Mouse (Mus musculus): ENCODE measurements around the gene Dnmt3c. TPM values are rescaled to one million over a fixed set of nuclear protein-coding genes. Genes with fewer than 3 reads are reported as not detected.

Gene Dnmt3c
- polyA plus RNA-seq (2014; fragmentation: Illumina TruSeq; extraction: RNeasy Lipid Tissue Mini Kit (QIAGEN cat#74804); ENCODE audit: low read depth, low replicate concordance), result not detected

DNA sequence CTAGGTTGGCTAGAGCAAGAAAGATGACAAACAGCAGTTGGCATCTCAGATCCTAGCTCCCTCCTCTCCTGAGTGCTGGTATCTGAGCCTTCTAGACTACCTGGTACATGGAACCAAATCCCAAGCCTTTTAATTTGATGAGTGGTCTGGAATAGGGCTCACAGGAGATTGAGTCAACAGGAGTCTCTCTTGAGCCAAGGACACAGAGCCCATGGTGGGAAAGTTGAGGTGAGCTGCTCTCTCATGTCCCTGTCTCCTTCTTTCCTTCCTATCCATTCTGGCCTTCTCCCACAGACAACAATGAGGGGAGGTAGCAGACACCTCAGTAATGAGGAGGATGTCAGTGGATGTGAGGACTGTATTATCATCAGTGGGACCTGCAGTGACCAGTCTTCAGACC is at the start of gene Dnmt3c:
Gene Dnmt3c, plus strand, starts transcription at position 301 of the 400 bp plus-strand sequence.

DNA sequence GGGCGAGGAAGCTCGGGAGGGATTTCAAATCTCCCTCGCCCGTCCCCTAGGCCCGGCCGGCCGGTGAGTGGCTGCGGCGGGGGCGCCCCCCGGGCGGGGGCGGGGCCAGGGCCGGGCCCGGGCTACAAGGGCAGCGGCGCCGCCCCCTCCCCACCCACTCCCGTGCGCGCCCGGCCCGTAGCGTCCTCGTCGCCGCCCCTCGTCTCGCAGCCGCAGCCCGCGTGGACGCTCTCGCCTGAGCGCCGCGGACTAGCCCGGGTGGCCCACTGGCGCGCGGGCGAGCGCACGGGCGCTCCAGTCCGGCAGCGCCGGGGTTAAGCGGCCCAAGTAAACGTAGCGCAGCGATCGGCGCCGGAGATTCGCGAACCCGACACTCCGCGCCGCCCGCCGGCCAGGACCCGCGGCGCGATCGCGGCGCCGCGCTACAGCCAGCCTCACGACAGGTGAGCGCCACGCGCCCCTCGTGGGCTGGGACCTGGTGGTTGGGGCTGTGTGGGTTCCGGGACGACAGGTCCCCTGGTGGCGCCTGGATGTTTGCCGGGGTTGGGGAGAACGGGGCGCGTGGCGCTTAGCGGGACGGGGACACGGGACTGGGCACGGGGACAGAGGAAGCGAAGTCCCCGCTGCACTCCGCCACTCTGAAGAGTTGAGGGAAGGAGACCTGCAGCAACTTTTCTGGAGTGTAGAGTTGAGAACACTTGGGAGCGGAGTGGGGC is 47.0 kb upstream of the Dnmt3c start, which contains the start of gene Dnmt3b:
Gene Dnmt3b, plus strand, starts transcription at position 153 of the 716 bp plus-strand sequence.

DNA sequence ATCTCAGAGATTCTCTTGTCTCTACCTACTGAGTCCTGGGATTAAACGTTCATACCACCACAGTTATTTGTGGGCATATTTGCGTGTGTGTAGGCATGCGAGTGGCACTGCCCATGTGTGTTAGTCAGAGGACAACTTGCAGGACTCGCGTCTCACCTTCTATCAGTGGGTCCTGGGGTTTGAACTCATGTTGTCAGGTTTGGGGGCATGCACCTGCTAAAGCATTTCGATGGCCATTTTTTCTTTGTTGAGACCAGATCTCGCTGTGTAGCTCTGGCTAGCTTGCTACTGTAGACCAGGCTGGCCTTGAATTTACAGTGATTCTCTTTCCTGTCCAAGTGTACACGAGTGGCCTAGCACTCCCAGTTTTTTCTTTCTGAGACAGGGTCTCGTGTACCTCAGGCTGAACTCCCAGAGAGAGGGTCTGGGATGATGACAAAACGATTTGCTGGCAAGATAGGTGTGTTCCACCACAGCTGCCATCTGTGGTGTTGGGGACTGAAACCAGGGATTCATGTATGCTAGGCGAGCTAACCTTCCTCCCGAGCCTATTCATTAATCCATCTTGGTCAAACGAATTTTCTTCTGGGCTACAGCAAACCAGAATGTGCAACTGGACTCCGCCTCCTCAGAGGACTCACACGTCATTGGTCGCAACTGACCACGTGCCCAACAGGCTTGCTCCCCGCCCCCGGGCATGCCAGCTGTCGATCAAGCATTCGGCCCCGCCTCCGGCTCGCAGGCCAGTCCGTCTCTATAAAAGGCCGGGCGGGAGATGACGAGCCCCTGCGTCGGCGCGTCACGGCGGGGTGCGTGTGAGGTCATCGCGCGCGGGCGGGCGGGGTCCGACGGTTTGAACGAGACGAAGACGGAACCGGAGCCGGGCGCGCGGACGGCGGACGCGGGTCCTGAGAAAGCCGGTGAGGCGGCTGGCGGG is 44.3 kb downstream of the Dnmt3c start, which contains the start of gene Mapre1:
Gene Mapre1, plus strand, starts transcription at position 775 of the 937 bp plus-strand sequence.

Other genes with a start within 250 kb of the Dnmt3c start
- not detected for gene 4930404H24Rik, start 203.9 kb upstream of the Dnmt3c start, polyA plus RNA-seq (2014; fragmentation: Illumina TruSeq; extraction: RNeasy Lipid Tissue Mini Kit (QIAGEN cat#74804); ENCODE audit: low read depth, low replicate concordance)
- 0.45 TPM for gene Nol4l, start 166.7 kb upstream of the Dnmt3c start, polyA plus RNA-seq (2014; fragmentation: Illumina TruSeq; extraction: RNeasy Lipid Tissue Mini Kit (QIAGEN cat#74804); ENCODE audit: low read depth, low replicate concordance)
- gene Commd7, start 63.9 kb upstream of the Dnmt3c start, polyA plus RNA-seq (2014; fragmentation: Illumina TruSeq; extraction: RNeasy Lipid Tissue Mini Kit (QIAGEN cat#74804); ENCODE audit: low read depth, low replicate concordance), result 7.6 TPM
- 1.6 TPM for gene Dnmt3b, start 47.2 kb upstream of the Dnmt3c start, polyA plus RNA-seq (2014; fragmentation: Illumina TruSeq; extraction: RNeasy Lipid Tissue Mini Kit (QIAGEN cat#74804); ENCODE audit: low read depth, low replicate concordance)
- gene Mapre1, start 44.6 kb downstream of the Dnmt3c start, polyA plus RNA-seq (2014; fragmentation: Illumina TruSeq; extraction: RNeasy Lipid Tissue Mini Kit (QIAGEN cat#74804); ENCODE audit: low read depth, low replicate concordance), result 58.4 TPM
- gene Efcab8, start 83.3 kb downstream of the Dnmt3c start, polyA plus RNA-seq (2014; fragmentation: Illumina TruSeq; extraction: RNeasy Lipid Tissue Mini Kit (QIAGEN cat#74804); ENCODE audit: low read depth, low replicate concordance), result not detected
- gene Sun5, start 174.4 kb downstream of the Dnmt3c start, polyA plus RNA-seq (2014; fragmentation: Illumina TruSeq; extraction: RNeasy Lipid Tissue Mini Kit (QIAGEN cat#74804); ENCODE audit: low read depth, low replicate concordance), result not detected
- gene Bpifb2, start 178.4 kb downstream of the Dnmt3c start, polyA plus RNA-seq (2014; fragmentation: Illumina TruSeq; extraction: RNeasy Lipid Tissue Mini Kit (QIAGEN cat#74804); ENCODE audit: low read depth, low replicate concordance), result not detected
- gene Bpifb6, start 203.7 kb downstream of the Dnmt3c start, polyA plus RNA-seq (2014; fragmentation: Illumina TruSeq; extraction: RNeasy Lipid Tissue Mini Kit (QIAGEN cat#74804); ENCODE audit: low read depth, low replicate concordance), result not detected
- gene Bpifb3, start 221.6 kb downstream of the Dnmt3c start, polyA plus RNA-seq (2014; fragmentation: Illumina TruSeq; extraction: RNeasy Lipid Tissue Mini Kit (QIAGEN cat#74804); ENCODE audit: low read depth, low replicate concordance), result not detected
- not detected for gene Bpifb4, start 241.6 kb downstream of the Dnmt3c start, polyA plus RNA-seq (2014; fragmentation: Illumina TruSeq; extraction: RNeasy Lipid Tissue Mini Kit (QIAGEN cat#74804); ENCODE audit: low read depth, low replicate concordance)